Mouse (Mus musculus) ES-E14 (cell line): ENCODE results near the gene Sft2d2.

Source experiments
- MAFK ChIP-seq: IDR thresholded peaks from 2 replicates; pipeline ENCODE4 v1.6.1; 2014; ENCODE audit warnings: mild to moderate bottlenecking, low read depth, low read length, inconsistent platforms; ENCODE audit not compliant: insufficient read depth
- ZC3H11A ChIP-seq: IDR thresholded peaks from 2 replicates; pipeline ENCODE4 v1.6.1; 2012; ENCODE audit warnings: low read depth, mild to moderate bottlenecking, inconsistent platforms, low read length, borderline replicate concordance
- ZNF384 ChIP-seq: IDR thresholded peaks from 2 replicates; pipeline ENCODE4 v1.6.1; 2012; ENCODE audit warnings: low read depth, low read length, inconsistent platforms

DNA sequence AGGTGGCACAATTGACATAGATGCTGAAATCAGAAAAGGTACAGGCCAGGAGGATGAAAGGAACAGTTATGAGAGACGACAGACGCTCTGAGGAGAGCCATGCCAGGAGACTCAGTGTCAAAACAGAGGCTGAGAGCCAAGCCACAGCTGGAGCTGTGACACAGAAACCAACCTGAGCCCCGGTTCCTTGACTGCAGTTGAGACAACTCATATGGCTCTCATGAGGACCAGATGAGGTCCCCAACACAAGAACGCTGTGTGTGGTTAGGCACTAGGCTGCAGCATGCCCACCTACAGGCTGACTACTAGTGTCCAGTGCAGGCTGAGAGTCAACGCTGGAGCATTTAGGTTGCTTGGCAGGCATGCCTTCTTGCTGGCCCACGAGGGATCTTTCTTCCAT lies 16.2 kb downstream of the Sft2d2 start:
- no peak for TF ChIP-seq MAFK
- TF ChIP-seq ZC3H11A, result no peak
- no peak for TF ChIP-seq ZNF384
